Mouse (Mus musculus) limb, embryonic 11.5 days (tissue): ENCODE data around the gene Olfr1508. TPM values are rescaled to one million over a fixed set of nuclear protein-coding genes. Genes with fewer than 3 reads are reported as not detected.

Source experiments
- ATAC-seq: fragments of 200-750 bp; cut with Nextera tagmentation; 2 replicates; pipeline ENCODE4 v1.8.0; 2017; ENCODE audit warnings: low read depth; ENCODE audit not compliant: insufficient number of reproducible peaks, low FRiP score, low TSS enrichment
- DNase-seq: peaks from one replicate; pipeline ENCODE4 v3.0.0-alpha.2; 2015; ENCODE audit warnings: low spot score
- H3K27ac ChIP-seq: fragments of 300-500 bp; sonication (generic); replicated peaks from 2 replicates; pipeline ENCODE4 v1.5.1; 2014; ENCODE audit warnings: low read depth, mild to moderate bottlenecking, low read length
- H3K27me3 ChIP-seq: fragments of 300-500 bp; sonication (generic); 2 replicates; pipeline ENCODE4 v1.6.1; 2014; ENCODE audit warnings: mild to moderate bottlenecking, low read length, mixed read lengths; ENCODE audit not compliant: control insufficient read depth, insufficient read depth
- H3K36me3 ChIP-seq: fragments of 300-500 bp; sonication (generic); 2 replicates; pipeline ENCODE4 v1.6.1; 2014; ENCODE audit warnings: mild to moderate bottlenecking, low read length, moderate library complexity, mixed read lengths; ENCODE audit not compliant: control insufficient read depth, insufficient read depth
- H3K4me1 ChIP-seq: fragments of 300-500 bp; sonication (generic); 2 replicates; pipeline ENCODE4 v1.6.1; 2014; ENCODE audit warnings: low read length, mixed read lengths; ENCODE audit not compliant: control insufficient read depth, insufficient read depth
- H3K4me2 ChIP-seq: fragments of 300-500 bp; sonication (generic); 2 replicates; pipeline ENCODE4 v1.6.1; 2014; ENCODE audit warnings: low read depth, mild to moderate bottlenecking, moderate library complexity; ENCODE audit not compliant: severe bottlenecking
- H3K4me3 ChIP-seq: fragments of 300-500 bp; sonication (generic); 2 replicates; pipeline ENCODE4 v1.5.1; 2014; ENCODE audit warnings: low read depth, low read length
- H3K9ac ChIP-seq: fragments of 300-500 bp; sonication (generic); 2 replicates; pipeline ENCODE4 v1.6.1; 2014; ENCODE audit warnings: mild to moderate bottlenecking, low read length
- H3K9me3 ChIP-seq: fragments of 300-500 bp; sonication (generic); 2 replicates; pipeline ENCODE4 v1.6.1; 2016; ENCODE audit warnings: low read length; ENCODE audit not compliant: control insufficient read depth
- WGBS: fragments of 180-500 bp; shearing (Covaris S2); extraction: QIAGEN DNeasy Blood & Tissue Kit; methylation state at CpG from one replicate; pipeline ENCODE4 v1.1.7; 2014; 5-methylcytosine and 5-hydroxymethylcytosine counted together
- polyA plus RNA-seq: library from polyadenylated mRNA; unstranded; fragments of >200 nt; fragmentation: Nextera tagmentation; extraction: Ambion mirVana; gene quantifications from 2 replicates; pipeline ENCODE4 v1.2.1, GENCODE M21; 2014

The Olfr1508 gene
- polyA plus RNA-seq: not detected in 2 replicates

GRCm38 (mm10) chr14:52467395-52467794 is at the start of gene Olfr1508:
TSS of gene Olfr1508 (minus strand) at chr14:52467495.
- no peak for DNase-seq
- WGBS: 56% methylated on average over 2 of the region's 2 CpGs
- H3K9ac ChIP-seq: no peak within 1 kb of the TSS

DNA sequence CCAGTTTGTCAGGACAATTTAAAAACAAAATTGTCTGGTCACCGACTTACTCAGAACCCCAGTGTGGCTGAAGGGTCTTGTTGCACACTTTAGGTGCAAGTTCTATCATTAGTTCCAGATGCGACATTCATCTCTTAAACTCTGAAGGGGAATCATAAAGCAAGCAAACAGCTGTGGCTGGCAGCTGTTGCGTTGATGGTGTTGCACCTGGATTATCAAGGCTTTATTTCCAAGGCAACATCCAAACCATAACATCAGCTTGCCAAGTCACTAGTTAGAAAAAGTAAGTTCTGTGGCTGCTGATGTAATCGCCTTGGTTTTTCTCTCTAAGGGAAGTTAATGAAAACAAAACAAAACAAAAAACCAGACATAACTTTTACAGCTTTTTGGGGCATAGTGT is 28.2 kb upstream of the Olfr1508 start, which contains the start of gene Olfr1507:
Gene Olfr1507, minus strand, starts transcription at position 234 of the 400 bp plus-strand sequence.
- 70% methylated on average over 4 of the region's 4 CpGs for WGBS
- Histone ChIP-seq H3K27me3 (no peaks in the 10 kb centered on the region), H3K9ac (no peak within 1 kb of the TSS), H3K9me3 (no peaks in the 10 kb centered on the region), H3K27ac (no peak within 1 kb of the TSS), H3K4me1 (no peaks in the 10 kb centered on the region), H3K36me3 (no peaks in the 10 kb centered on the region), H3K4me2 (no peak within 1 kb of the TSS), H3K4me3 (no peak within 1 kb of the TSS)
- no peak for DNase-seq
- no peak for ATAC-seq

More at GRCm38 (mm10) chr14:52467395-52467794, at the start of gene Olfr1508:
- no peak for ATAC-seq
- no peak within 1 kb of the TSS for H3K4me2 ChIP-seq
- H3K36me3 ChIP-seq: no peaks in the 10 kb centered on the region
- H3K4me3 ChIP-seq: no peak within 1 kb of the TSS
- H3K27ac ChIP-seq: no peak within 1 kb of the TSS
- H3K27me3 ChIP-seq: no peaks in the 10 kb centered on the region
- no peaks in the 10 kb centered on the region for H3K4me1 ChIP-seq
- no peaks in the 10 kb centered on the region for H3K9me3 ChIP-seq

DNA sequence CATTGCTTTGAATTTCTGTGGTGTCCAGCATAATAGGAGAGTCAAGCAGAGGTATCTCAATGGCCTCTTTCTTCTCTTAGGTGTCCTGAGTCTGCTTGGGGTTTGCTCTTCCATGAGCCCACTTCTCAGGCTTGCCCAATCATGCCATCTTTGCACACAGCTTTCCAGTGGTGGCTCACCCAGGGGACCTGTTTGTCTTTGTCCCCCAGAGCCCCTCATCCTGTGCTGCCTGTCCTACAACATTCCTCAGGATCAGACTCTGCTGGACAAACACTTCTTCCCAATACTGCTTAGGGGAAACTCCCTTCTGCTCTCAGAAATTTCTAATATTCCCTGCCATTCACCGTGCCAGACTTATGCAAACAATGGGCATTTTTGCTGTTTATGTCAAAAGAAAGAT is 1.6 kb downstream of the Olfr1508 start:
- no peaks in the 10 kb centered on the region for H3K4me1 ChIP-seq
- 78% methylated on average over 1 of the region's 1 CpGs for WGBS
- ATAC-seq: no peak

DNA sequence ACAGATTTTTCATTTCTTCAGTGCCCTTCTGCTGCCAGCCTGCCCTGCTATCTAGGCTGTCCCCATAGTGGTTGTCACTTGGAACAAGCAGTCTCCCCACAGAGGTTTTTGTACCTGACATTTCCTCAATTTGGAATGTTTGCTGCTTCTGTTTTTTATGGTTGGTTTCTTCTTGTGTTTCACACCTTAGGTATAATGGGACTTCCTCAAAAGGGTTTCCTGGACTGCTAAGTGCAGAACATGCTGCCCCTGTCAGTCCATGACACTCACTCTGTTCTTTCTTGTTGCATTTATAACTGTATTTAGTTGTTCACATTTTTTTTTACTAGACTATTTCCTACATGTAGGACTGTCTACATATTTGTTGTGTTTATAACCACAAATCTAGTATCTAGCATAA is 5.4 kb downstream of the Olfr1508 start:
- Histone ChIP-seq H3K4me1 (no peaks in the 10 kb centered on the region), H3K9ac (no peak overlapping the region), H3K36me3 (no peaks in the 10 kb centered on the region), H3K4me3 (no peak overlapping the region), H3K27ac (no peak overlapping the region), H3K4me2 (no peak overlapping the region), H3K27me3 (no peaks in the 10 kb centered on the region), H3K9me3 (no peaks in the 10 kb centered on the region)
- ATAC-seq: no peak
- DNase-seq: no peak

More for the DNA sequence above, 1.6 kb downstream of the Olfr1508 start:
- Histone ChIP-seq H3K36me3 (no peaks in the 10 kb centered on the region), H3K27me3 (no peaks in the 10 kb centered on the region), H3K9me3 (no peaks in the 10 kb centered on the region), H3K9ac (no peak overlapping the region), H3K4me2 (no peak overlapping the region), H3K4me3 (no peak overlapping the region), H3K27ac (no peak overlapping the region)
- DNase-seq: no peak

GRCm38 (mm10) chr14:52451138-52451537 is 16.2 kb downstream of the Olfr1508 start:
- H3K4me3 ChIP-seq: no peak overlapping the region
- DNase-seq: no peak
- H3K4me1 ChIP-seq: no peaks in the 10 kb centered on the region
- H3K27me3 ChIP-seq: no peaks in the 10 kb centered on the region
- no peaks in the 10 kb centered on the region for H3K9me3 ChIP-seq
- no peak overlapping the region for H3K9ac ChIP-seq
- ATAC-seq: no peak
- 88% methylated on average over 8 of the region's 8 CpGs for WGBS
- H3K27ac ChIP-seq: no peak overlapping the region
- no peaks in the 10 kb centered on the region for H3K36me3 ChIP-seq
- no peak overlapping the region for H3K4me2 ChIP-seq

GRCm38 (mm10) chr14:52442690-52443089 is 24.6 kb downstream of the Olfr1508 start, which contains the start of gene Olfr1509:
TSS of gene Olfr1509 (plus strand) at chr14:52442990.
- H3K4me2 ChIP-seq: no peak within 1 kb of the TSS
- no peak for DNase-seq
- no peak for ATAC-seq
- no peak within 1 kb of the TSS for H3K9ac ChIP-seq
- no peaks in the 10 kb centered on the region for H3K36me3 ChIP-seq
- H3K4me3 ChIP-seq: no peak within 1 kb of the TSS
- H3K27ac ChIP-seq: no peak within 1 kb of the TSS
- no peaks in the 10 kb centered on the region for H3K4me1 ChIP-seq
- H3K9me3 ChIP-seq: no peaks in the 10 kb centered on the region
- no peaks in the 10 kb centered on the region for H3K27me3 ChIP-seq

- Histone ChIP-seq H3K27me3 (no peaks in the 10 kb centered on the region), H3K4me3 (no peak overlapping the region), H3K4me1 (no peaks in the 10 kb centered on the region), H3K9ac (no peak overlapping the region), H3K27ac (no peak overlapping the region), H3K4me2 (no peak overlapping the region), H3K36me3 (no peaks in the 10 kb centered on the region), H3K9me3 (no peaks in the 10 kb centered on the region)
- 94% methylated on average over 1 of the region's 1 CpGs for WGBS
- ATAC-seq (no peak), DNase-seq (no peak)
Measured at GRCm38 (mm10) chr14:52427686-52428085, 39.6 kb downstream of the Olfr1508 start.

- H3K27ac ChIP-seq: no peak within 1 kb of the TSS
- no peaks in the 10 kb centered on the region for H3K4me1 ChIP-seq
- no peak within 1 kb of the TSS for H3K4me2 ChIP-seq
- WGBS: 93% methylated on average over 3 of the region's 3 CpGs
- ATAC-seq (no peak), DNase-seq (no peak)
- H3K9ac ChIP-seq: no peak within 1 kb of the TSS
- no peak within 1 kb of the TSS for H3K4me3 ChIP-seq
- H3K27me3 ChIP-seq: no peaks in the 10 kb centered on the region
- no peaks in the 10 kb centered on the region for H3K36me3 ChIP-seq
- H3K9me3 ChIP-seq: no peaks in the 10 kb centered on the region
Measured at GRCm38 (mm10) chr14:52414273-52414672, 53.0 kb downstream of the Olfr1508 start, which contains the start of gene Olfr1510. TSS of gene Olfr1510 (minus strand) at chr14:52414373.
